Mouse (Mus musculus): ENCODE data around the gene Usp17ld. TPM values are rescaled to one million over a fixed set of nuclear protein-coding genes. Genes with fewer than 3 reads are reported as not detected.

The Usp17ld gene
- total RNA-seq (2023; ENCODE audit: inconsistent age) = not detected in 4 replicates

GRCm38 (mm10) chr7:103252405-103252804 is at the start of gene Usp17ld:
TSS of gene Usp17ld (minus strand) at chr7:103252505.

DNA sequence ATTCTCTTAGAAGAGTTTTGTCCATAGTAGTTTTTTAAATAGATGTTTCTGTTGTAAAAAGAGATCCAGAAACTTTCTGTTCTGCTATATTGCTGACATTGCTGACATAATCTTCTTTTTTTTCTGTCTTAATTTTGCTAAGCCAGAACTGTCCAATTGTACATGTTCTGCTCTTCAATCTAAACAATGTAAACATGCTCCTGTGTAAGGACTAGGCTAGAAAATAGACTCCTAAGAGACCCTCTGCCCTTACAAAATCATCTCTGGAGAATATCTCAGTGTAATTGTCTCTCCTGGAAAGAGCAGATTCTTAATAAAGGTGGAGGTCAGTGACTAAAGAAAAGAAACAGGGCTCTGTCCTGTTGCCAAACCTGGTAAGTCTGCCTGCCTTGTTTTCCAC is 35.6 kb downstream of the Usp17ld start, which contains the start of gene Olfr594:
Gene Olfr594 (plus strand): TSS at position 301 of the 400 bp plus-strand sequence.

GRCm38 (mm10) chr7:103211562-103211961 is 40.7 kb downstream of the Usp17ld start, which contains the start of gene Olfr593:
TSS of gene Olfr593 (plus strand) at chr7:103211862.

Other genes starting within 250 kb of the Usp17ld start
- not detected in 4 replicates for gene Olfr582, start 214.5 kb downstream of the Usp17ld start, total RNA-seq (2023; ENCODE audit: inconsistent age)
- gene Olfr583, start 201.2 kb downstream of the Usp17ld start, total RNA-seq (2023; ENCODE audit: inconsistent age) = not detected in 4 replicates
- gene Olfr584, start 170.6 kb downstream of the Usp17ld start, total RNA-seq (2023; ENCODE audit: inconsistent age) = not detected in 4 replicates
- not detected in 4 replicates for gene Olfr585, start 154.8 kb downstream of the Usp17ld start, total RNA-seq (2023; ENCODE audit: inconsistent age)
- not detected in 4 replicates for gene Olfr586, start 126.9 kb downstream of the Usp17ld start, total RNA-seq (2023; ENCODE audit: inconsistent age)
- not detected in 4 replicates for gene Olfr588-ps1, start 111.6 kb downstream of the Usp17ld start, total RNA-seq (2023; ENCODE audit: inconsistent age)
- not detected in 4 replicates for gene Olfr589, start 96.1 kb downstream of the Usp17ld start, total RNA-seq (2023; ENCODE audit: inconsistent age)
- gene Olfr591, start 74.2 kb downstream of the Usp17ld start, total RNA-seq (2023; ENCODE audit: inconsistent age) = not detected in 4 replicates
- not detected in 4 replicates for gene Olfr592, start 67.7 kb downstream of the Usp17ld start, total RNA-seq (2023; ENCODE audit: inconsistent age)
- gene Olfr593, start 40.6 kb downstream of the Usp17ld start, total RNA-seq (2023; ENCODE audit: inconsistent age) = not detected in 4 replicates
- gene Olfr594, start 35.5 kb downstream of the Usp17ld start, total RNA-seq (2023; ENCODE audit: inconsistent age) = not detected in 4 replicates
- not detected in 4 replicates for gene Olfr596, start 53.1 kb upstream of the Usp17ld start, total RNA-seq (2023; ENCODE audit: inconsistent age)
- not detected in 4 replicates for gene Olfr597, start 63.8 kb upstream of the Usp17ld start, total RNA-seq (2023; ENCODE audit: inconsistent age)
- gene Olfr598, start 71.1 kb upstream of the Usp17ld start, total RNA-seq (2023; ENCODE audit: inconsistent age) = not detected in 4 replicates
- gene Olfr599, start 83.4 kb upstream of the Usp17ld start, total RNA-seq (2023; ENCODE audit: inconsistent age) = not detected in 4 replicates
- not detected in 4 replicates for gene Olfr600, start 97.2 kb upstream of the Usp17ld start, total RNA-seq (2023; ENCODE audit: inconsistent age)
- gene Olfr601, start 110.2 kb upstream of the Usp17ld start, total RNA-seq (2023; ENCODE audit: inconsistent age) = not detected in 4 replicates
- gene Olfr603, start 133.7 kb upstream of the Usp17ld start, total RNA-seq (2023; ENCODE audit: inconsistent age) = not detected in 4 replicates
- gene Usp17lc, start 162.6 kb upstream of the Usp17ld start, total RNA-seq (2023; ENCODE audit: inconsistent age) = not detected in 4 replicates
- gene Olfr605, start 192.9 kb upstream of the Usp17ld start, total RNA-seq (2023; ENCODE audit: inconsistent age) = not detected in 4 replicates
- gene Olfr606, start 196.5 kb upstream of the Usp17ld start, total RNA-seq (2023; ENCODE audit: inconsistent age) = not detected in 4 replicates
- not detected in 4 replicates for gene Olfr607, start 211.6 kb upstream of the Usp17ld start, total RNA-seq (2023; ENCODE audit: inconsistent age)
- not detected in 4 replicates for gene Olfr608, start 217.4 kb upstream of the Usp17ld start, total RNA-seq (2023; ENCODE audit: inconsistent age)
- gene Olfr609, start 245.6 kb upstream of the Usp17ld start, total RNA-seq (2023; ENCODE audit: inconsistent age) = not detected in 4 replicates